Mouse (Mus musculus) brain, embryonic 14.5 days (tissue): Measurements from ENCODE around the gene Comp.

Source experiments
- CTCF ChIP-seq: fragments of 200-500 bp; IDR thresholded peaks from 2 replicates; pipeline ENCODE4 v1.5.1; 2012; ENCODE audit warnings: inconsistent platforms, mild to moderate bottlenecking, moderate library complexity, borderline replicate concordance; ENCODE audit not compliant: insufficient read depth, insufficient read length; ENCODE audit errors: extremely low read depth
- POLR2A ChIP-seq: fragments of 200-500 bp; IDR thresholded peaks from 2 replicates; pipeline ENCODE4 v1.6.1; 2012; ENCODE audit warnings: mild to moderate bottlenecking, inconsistent platforms, borderline replicate concordance; ENCODE audit not compliant: poor library complexity, insufficient read depth, insufficient read length, severe bottlenecking; ENCODE audit errors: extremely low read depth

DNA sequence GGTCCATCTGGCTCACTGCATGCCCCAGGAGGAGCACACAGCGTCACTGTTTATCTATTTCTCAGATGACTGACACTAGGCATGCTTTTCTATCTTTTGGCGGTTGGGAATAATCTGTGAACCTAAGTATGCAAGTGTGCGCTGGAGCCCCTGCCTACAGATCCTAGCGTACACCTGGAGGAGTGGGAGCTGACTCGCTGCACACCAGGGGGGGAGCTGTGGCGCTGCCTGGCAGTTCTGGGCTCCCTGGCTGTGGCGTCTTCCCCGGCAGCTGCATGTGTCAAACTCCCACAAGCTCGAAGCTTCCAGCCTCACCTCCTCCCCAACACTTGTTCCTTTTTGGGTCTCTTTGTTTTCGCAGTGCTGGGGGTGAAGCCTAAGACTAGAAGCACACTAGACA lies 44.6 kb downstream of the Comp start:
- no peak for TF ChIP-seq POLR2A
- no peak for TF ChIP-seq CTCF
